Mouse (Mus musculus): Measurements from ENCODE around the gene Mfsd7a. TPM values are rescaled to one million over a fixed set of nuclear protein-coding genes. Genes with fewer than 3 reads are reported as not detected.
A peak's percentile ranks its signal among the peaks of the same experiment; 100 is the strongest.

Mfsd7a gene
- total RNA-seq, 2 experiments from 2014 or later, result 1.1 to 1.4 TPM

- no peak for DNase-seq
- intact Hi-C loops (cut with DNase I), result no loop called here
Observed at GRCm38 (mm10) chr5:108436101-108436500, 12.6 kb downstream of the Mfsd7a start.

DNA sequence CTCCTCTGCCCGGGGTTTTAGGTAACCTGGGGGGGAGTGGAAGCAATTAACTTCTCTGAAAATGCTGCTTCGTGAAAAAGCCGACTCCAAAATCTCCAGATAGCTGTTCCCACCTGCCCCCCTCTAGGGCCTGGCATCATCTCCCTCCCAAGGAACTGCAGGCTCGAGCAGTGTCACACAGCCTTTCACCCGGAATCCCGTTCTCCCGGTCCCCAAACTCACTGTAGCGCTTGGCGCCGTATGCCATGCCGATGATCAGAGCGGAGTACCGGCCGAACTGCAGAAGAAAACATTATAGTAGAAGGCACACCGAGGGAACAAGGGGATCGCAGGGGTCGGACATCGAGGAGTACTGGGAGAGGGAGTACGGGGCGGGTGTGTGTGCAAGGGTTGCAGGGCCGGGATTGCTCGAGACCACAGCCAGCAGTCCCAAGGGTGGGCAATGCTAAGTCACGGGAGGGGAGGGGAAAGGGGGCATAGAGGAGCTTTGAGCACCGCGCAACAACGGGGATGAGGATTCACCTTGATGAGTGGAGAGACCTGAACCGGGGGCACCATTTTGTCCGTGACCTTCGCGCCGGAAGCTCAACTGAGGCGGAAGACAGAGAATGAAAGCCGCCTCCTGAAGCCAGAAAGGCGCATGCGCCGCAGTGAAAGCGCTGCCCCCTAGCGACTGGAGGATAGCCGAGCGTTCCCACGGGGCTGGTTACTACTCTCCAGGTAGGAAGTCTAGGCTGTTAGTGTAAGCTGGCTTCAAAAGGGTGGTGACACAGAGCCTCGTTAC is 14.7 kb downstream of the Mfsd7a start, which contains the start of gene Atp5k:
Gene Atp5k, minus strand, starts transcription at position 645 of the 784 bp plus-strand sequence.
- intact Hi-C loops (cut with DNase I), result no loop called here
- DNase-seq, result peak; percentile 91 to 95

GRCm38 (mm10) chr5:108431196-108431595 is 17.5 kb downstream of the Mfsd7a start:
- intact Hi-C loops (cut with DNase I), result no loop called here
- no peak for DNase-seq

DNA sequence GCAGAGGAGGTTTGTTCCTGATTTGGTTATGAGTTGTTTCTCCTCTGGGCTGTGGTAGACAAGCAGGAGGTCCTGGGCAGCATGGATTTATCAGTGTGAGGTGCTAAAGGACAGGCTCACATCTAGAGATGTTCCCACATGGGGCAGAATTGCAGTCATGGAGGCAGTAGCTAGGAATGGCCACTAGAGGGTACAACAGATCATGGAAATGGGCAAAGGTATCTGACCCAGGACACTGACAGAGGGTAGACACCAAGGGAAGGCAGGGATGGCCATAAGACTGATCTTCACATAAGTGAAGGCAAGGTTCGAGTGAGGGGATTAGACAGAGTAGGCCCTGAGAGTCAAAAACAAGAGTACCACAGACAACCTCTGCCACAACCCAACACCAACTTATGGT is 21.5 kb downstream of the Mfsd7a start:
- DNase-seq, result peak; percentile 41 to 65
- intact Hi-C loops (cut with DNase I), result loop anchor here (5.0 kb wide), 3 partner anchors 150 to 300 kb away; no protein-coding TSS in a partner anchor

DNA sequence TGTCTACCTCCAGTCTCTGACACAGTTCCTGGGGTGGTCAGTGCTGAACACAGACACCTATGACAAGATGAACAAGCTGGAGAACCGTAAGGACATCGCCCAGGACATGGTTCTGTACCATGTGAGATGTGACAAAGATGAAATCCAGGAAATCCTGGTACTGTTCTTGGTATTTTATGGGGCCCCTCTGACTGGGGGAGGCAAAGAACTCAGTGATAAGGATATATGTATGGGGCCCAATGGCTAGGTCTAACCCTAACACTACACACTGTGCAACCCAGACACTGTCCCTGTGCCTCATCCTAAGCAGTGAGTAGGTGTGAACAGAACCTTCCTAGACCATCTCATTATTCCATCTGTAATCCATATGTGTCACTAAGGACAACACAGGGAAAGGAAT is 25.3 kb downstream of the Mfsd7a start:
- intact Hi-C loops (cut with DNase I), result no loop called here
- no peak for DNase-seq

DNA sequence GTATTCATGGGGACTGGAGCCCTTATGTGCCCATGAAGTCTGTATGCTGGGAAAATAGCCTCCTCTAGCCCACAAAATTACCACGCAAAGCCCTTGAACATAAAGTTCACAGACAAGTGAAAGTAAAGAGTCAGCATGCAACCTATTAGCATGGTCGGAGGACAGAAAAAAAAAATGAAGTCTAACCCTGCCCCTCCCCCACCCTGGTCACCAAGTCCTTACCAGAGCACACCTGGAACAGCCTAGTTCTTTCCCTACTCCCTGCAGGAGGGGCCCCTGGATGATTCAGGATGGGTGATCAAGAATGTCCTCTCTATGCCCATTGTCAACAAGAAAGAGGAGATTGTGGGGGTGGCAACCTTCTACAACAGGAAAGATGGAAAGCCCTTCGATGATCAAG is 25.9 kb downstream of the Mfsd7a start:
- DNase-seq, result no peak
- intact Hi-C loops (cut with DNase I), result no loop called here

- intact Hi-C loops (cut with DNase I), result no loop called here
- DNase-seq, result no peak
Observed at GRCm38 (mm10) chr5:108414711-108415110, 34.0 kb downstream of the Mfsd7a start.

DNA sequence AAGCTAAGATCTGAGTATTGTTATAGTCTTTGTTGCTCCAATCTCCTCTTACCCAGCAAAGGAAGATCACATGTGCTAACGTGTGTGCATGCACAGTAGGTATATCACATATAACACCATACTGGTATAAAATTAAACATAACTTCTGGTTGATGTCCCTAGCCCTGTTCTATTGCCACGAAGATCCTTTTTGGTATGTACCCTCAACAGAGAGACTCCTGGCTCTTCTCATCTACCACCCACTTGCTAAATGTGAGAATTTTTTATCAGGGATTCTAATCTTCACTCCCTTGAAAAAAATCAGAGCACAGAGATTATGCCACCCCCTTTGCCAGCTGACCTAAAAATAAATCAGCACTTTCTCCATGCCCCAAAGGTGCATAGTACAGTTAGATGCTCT is 41.7 kb downstream of the Mfsd7a start:
- intact Hi-C loops (cut with DNase I), result no loop called here
- DNase-seq, result no peak

DNA sequence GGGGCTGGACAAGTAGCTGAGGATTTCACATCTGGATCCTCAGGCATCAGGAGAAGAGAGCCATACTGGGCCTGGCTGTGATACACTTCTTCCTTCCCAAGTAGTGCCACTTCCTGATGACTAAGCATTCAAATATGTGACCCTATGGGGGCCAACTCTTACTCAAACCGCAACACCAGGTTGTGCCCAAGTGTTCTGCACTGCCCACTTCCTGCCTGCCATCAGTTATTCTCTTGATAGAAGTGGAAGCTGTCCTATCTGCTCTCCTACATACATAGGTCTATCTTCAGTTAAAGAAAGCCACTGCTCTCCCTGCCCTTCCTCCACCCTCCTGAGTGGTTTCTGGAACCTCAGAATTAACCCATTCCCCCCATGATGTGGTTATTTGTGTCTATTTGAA is 43.2 kb downstream of the Mfsd7a start:
- intact Hi-C loops (cut with DNase I), result no loop called here
- DNase-seq, result no peak

GRCm38 (mm10) chr5:108403453-108403852 is 45.2 kb downstream of the Mfsd7a start:
- DNase-seq, result no peak
- intact Hi-C loops (cut with DNase I), result no loop called here

Other genes with a start within 250 kb of the Mfsd7a start
- 10 to 100 TPM; 21.9 TPM for gene Dr1, start 180.0 kb downstream of the Mfsd7a start, total RNA-seq (2021)
- gene Pigg, start 136.3 kb downstream of the Mfsd7a start, total RNA-seq (2021), result 1 to 10 TPM; 8.0 to 8.5 TPM
- gene Gm42517, start 81.0 kb downstream of the Mfsd7a start, total RNA-seq (2021), result under 1 TPM; 0.24 to 0.41 TPM
- not detected for gene Pde6b, start 60.5 kb downstream of the Mfsd7a start, total RNA-seq (2021)
- gene Atp5k, start 14.4 kb downstream of the Mfsd7a start, total RNA-seq (2021), result 100 to 1,000 TPM; 860 to 886 TPM
- 10 to 100 TPM; 40.9 to 43.4 TPM for gene Pcgf3, start 12.3 kb upstream of the Mfsd7a start, total RNA-seq (2021)
- under 1 TPM in 1 of 2 experiments, not detected in 1; 0.26 TPM for gene Cplx1, start 101.1 kb upstream of the Mfsd7a start, total RNA-seq (2021)
- 10 to 100 TPM; 27.5 to 31.3 TPM for gene Gak, start 180.9 kb upstream of the Mfsd7a start, total RNA-seq (2021)
- gene Tmem175, start 180.9 kb upstream of the Mfsd7a start, total RNA-seq (2021), result 10 to 100 TPM; 10.0 to 10.2 TPM
- 10 to 100 TPM; 16.7 to 16.9 TPM for gene Idua, start 211.4 kb upstream of the Mfsd7a start, total RNA-seq (2021)
- 10 to 100 TPM; 12.5 to 12.8 TPM for gene Dgkq, start 220.8 kb upstream of the Mfsd7a start, total RNA-seq (2021)
- gene Slc26a1, start 226.7 kb upstream of the Mfsd7a start, total RNA-seq (2021), result not detected
- 10 to 100 TPM; 16.6 to 16.9 TPM for gene Fgfrl1, start 243.5 kb upstream of the Mfsd7a start, total RNA-seq (2021)